Mouse (Mus musculus): ENCODE results near the gene Cryzl2. TPM values are rescaled to one million over a fixed set of nuclear protein-coding genes. Genes with fewer than 3 reads are reported as not detected.

The Cryzl2 gene
- polyA plus RNA-seq, 2 experiments = 6.5 to 8.1 TPM

DNA sequence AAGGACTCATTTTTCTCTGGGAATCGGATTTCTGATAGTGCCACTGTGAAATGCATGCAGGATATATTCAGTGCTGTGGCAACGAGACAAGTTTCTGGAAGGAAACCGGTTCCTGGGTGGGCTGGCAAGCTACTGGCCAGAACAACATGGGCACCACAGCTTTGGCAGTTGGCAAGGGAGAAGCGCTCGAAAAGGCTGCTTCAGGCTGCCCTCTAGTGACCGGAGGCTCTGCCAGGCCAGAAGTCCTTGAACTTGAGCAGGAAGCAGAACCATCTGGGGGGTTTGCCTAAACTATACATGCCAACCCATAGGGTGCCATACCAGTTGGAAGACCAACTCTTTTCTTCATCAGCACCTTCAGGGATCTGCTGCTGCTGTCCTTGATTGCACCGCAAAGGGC is 12.1 kb upstream of the Cryzl2 start:
- Histone ChIP-seq H3K4me3 (ENCODE audit: insufficient read depth in 1 of 2, low read depth in 2 of 2, low read length in 2 of 2) (no peak overlapping the region), H3K27ac (no peak overlapping the region), H3K27me3 (ENCODE audit: control insufficient read depth, insufficient read depth, low read length) (no peaks in the 10 kb centered on the region), H3K9ac (replicated peaks) (no peak overlapping the region), H3K9me3 (ENCODE audit: control insufficient read depth, low read length) (no peaks in the 10 kb centered on the region), H3K4me2 (ENCODE audit: low read depth) (no peak overlapping the region), H3K4me1 (replicated peaks; ENCODE audit: control insufficient read depth in 2 of 2, insufficient read depth in 2 of 2, low read length in 1 of 2) (peaks cover 0 to 17% of the 10 kb centered on the region in 2 experiments; a peak in 2 of 4 replicates), H3K36me3 (replicated peaks; ENCODE audit: control insufficient read depth, insufficient read depth, low read depth) (no peaks in the 10 kb centered on the region)
- ATAC-seq (ENCODE audit: insufficient read depth) = no peak
- TF ChIP-seq CTCF (IDR thresholded peaks at IDR 0.05; ENCODE audit: low read depth) (peak; percentile 57), EP300 (IDR thresholded peaks at IDR 0.05; ENCODE audit: low read depth) (no peak)
- DNase-seq (ENCODE audit: low read depth in 3 of 3, low spot score in 3 of 3) = no peak
- WGBS (ENCODE audit: insufficient replicate concordance) = 41% methylated on average over 7 of the region's 7 CpGs

DNA sequence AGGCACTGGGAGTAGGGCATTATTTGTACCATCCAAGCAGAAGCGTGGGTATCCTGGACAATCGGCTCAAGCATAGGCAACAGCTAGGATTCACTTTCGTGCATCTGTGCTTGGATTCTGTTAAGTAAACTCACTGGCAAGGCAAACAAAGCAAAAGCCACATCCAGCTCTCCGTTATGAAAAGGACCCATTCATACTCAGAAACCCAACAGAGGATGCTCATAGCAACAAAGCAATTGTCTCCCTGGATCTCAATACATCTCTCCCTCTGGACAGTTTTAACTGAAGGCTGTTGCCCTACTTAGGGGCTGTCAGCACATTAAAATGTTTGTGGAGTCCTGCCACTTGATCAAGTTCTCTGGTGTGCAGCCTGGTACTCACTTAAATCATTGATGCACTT is 11.2 kb upstream of the Cryzl2 start:
- DNase-seq (ENCODE audit: low read depth in 3 of 3, low spot score in 3 of 3) (no peak), ATAC-seq (ENCODE audit: insufficient read depth) (no peak)
- Histone ChIP-seq H3K9ac (replicated peaks) (no peak overlapping the region), H3K4me3 (ENCODE audit: insufficient read depth in 1 of 2, low read depth in 2 of 2, low read length in 2 of 2) (no peak overlapping the region), H3K27me3 (ENCODE audit: control insufficient read depth, insufficient read depth, low read length) (no peaks in the 10 kb centered on the region), H3K27ac (no peak overlapping the region), H3K36me3 (replicated peaks; ENCODE audit: control insufficient read depth, insufficient read depth, low read depth) (no peaks in the 10 kb centered on the region), H3K4me1 (replicated peaks; ENCODE audit: control insufficient read depth in 2 of 2, insufficient read depth in 2 of 2, low read length in 1 of 2) (peaks cover 0 to 17% of the 10 kb centered on the region in 2 experiments; a peak in 2 of 4 replicates), H3K4me2 (ENCODE audit: low read depth) (no peak overlapping the region), H3K9me3 (ENCODE audit: control insufficient read depth, low read length) (no peaks in the 10 kb centered on the region)
- TF ChIP-seq EP300 (IDR thresholded peaks at IDR 0.05; ENCODE audit: low read depth) (no peak), CTCF (IDR thresholded peaks at IDR 0.05; ENCODE audit: low read depth) (no peak)
- WGBS (ENCODE audit: insufficient replicate concordance) = 55% methylated on average over 4 of the region's 4 CpGs

DNA sequence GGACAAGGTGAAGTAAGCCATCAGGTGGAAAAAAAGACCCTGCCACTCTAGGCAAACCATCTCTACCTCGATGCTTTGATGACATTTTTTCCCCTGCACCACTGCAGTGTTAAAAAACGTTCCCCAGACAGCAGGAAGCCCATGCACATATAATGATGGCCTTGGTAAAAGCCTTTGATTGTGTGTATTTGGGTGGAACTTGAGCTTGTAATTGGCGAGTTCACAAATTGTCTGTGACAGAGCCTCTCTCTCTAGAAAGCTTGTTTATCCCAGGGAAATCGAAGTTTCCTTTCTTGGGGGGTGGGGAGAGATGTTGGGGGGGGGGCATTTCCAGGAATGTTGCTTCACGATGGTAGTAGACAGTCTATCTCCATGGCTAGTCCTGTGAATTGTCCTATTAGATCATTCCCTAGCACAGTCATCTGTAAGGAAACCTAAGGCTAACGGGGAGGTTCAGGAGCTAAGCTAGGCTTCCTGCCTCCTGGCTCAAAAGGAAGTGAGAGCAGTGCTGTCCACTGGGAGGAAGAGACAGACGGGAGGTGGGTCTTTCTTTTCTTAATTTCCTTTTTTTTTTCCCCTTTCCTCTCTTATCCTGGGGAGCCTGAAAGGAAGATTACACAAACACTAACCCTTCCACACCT is 10.1 kb upstream of the Cryzl2 start:
- Histone ChIP-seq H3K4me2 (ENCODE audit: low read depth) (no peak overlapping the region), H3K9me3 (ENCODE audit: control insufficient read depth, low read length) (no peaks in the 10 kb centered on the region), H3K4me3 (ENCODE audit: insufficient read depth in 1 of 2, low read depth in 2 of 2, low read length in 2 of 2) (no peak overlapping the region), H3K27ac (no peak overlapping the region), H3K4me1 (replicated peaks; ENCODE audit: control insufficient read depth in 2 of 2, insufficient read depth in 2 of 2, low read length in 1 of 2) (peaks cover 0 to 15% of the 10 kb centered on the region in 2 experiments; a peak in 2 of 4 replicates), H3K27me3 (ENCODE audit: control insufficient read depth, insufficient read depth, low read length) (no peaks in the 10 kb centered on the region), H3K9ac (replicated peaks) (no peak overlapping the region), H3K36me3 (replicated peaks; ENCODE audit: control insufficient read depth, insufficient read depth, low read depth) (no peaks in the 10 kb centered on the region)
- TF ChIP-seq EP300 (IDR thresholded peaks at IDR 0.05; ENCODE audit: low read depth) = no peak
- TF ChIP-seq CTCF (IDR thresholded peaks at IDR 0.05; ENCODE audit: low read depth) = no peak
- no peak for ATAC-seq (ENCODE audit: insufficient read depth)
- DNase-seq (ENCODE audit: low read depth in 3 of 3, low spot score in 3 of 3) = no peak
- WGBS (ENCODE audit: insufficient replicate concordance) = 24% methylated on average over 7 of the region's 7 CpGs

DNA sequence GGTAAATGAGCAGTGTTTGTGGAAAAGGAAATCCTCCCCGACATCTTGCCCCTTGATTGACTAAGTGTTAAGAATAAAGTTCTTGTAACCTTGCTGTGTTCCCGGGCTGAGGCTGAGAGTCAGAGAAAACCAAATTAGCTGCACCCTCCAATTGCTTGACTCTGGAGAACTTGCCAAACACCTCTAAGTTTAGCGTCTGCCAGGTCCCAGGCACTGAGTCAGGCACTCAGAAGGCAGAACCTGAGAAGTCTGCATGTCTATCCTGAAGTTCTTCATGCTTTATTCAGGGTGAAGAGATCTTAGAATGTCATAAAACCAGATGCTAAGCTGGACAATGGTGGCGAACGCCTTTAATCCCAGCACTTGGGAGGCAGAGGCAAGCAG is 9.6 kb upstream of the Cryzl2 start:
- WGBS (ENCODE audit: insufficient replicate concordance) = 37% methylated on average over 5 of the region's 5 CpGs
- Histone ChIP-seq H3K4me3 (ENCODE audit: insufficient read depth in 1 of 2, low read depth in 2 of 2, low read length in 2 of 2) (no peak overlapping the region), H3K9me3 (ENCODE audit: control insufficient read depth, low read length) (no peaks in the 10 kb centered on the region), H3K4me2 (ENCODE audit: low read depth) (no peak overlapping the region), H3K27ac (no peak overlapping the region), H3K4me1 (replicated peaks; ENCODE audit: control insufficient read depth in 2 of 2, insufficient read depth in 2 of 2, low read length in 1 of 2) (peaks cover 0 to 15% of the 10 kb centered on the region in 2 experiments; a peak in 2 of 4 replicates), H3K36me3 (replicated peaks; ENCODE audit: control insufficient read depth, insufficient read depth, low read depth) (no peaks in the 10 kb centered on the region), H3K27me3 (ENCODE audit: control insufficient read depth, insufficient read depth, low read length) (no peaks in the 10 kb centered on the region), H3K9ac (replicated peaks) (no peak overlapping the region)
- DNase-seq (ENCODE audit: low read depth in 3 of 3, low spot score in 3 of 3) = no peak
- TF ChIP-seq EP300 (IDR thresholded peaks at IDR 0.05; ENCODE audit: low read depth) (no peak), CTCF (IDR thresholded peaks at IDR 0.05; ENCODE audit: low read depth) (no peak)
- ATAC-seq (ENCODE audit: insufficient read depth) = no peak

DNA sequence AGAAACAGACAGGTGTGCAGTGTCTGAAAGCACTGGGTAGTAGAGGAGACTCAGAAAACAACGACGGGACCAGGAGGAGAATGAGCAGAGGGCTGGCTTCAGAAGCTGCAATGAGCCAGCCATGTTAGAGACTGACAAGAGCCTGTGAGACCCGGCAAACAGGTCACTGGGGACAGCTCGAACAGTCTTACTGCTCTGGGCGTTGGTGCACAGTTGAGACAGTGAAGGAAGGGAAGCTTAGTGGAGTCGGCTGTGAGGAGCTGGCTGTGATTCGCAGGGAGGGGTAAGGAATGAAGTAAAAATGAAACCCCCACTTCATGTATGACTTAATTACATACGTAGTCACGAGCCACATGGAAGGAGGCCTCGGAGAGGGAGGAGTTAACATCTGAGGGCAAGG is 8.8 kb upstream of the Cryzl2 start:
- 12% methylated on average over 10 of the region's 10 CpGs for WGBS (ENCODE audit: insufficient replicate concordance)
- Histone ChIP-seq H3K27ac (no peak overlapping the region), H3K9me3 (ENCODE audit: control insufficient read depth, low read length) (no peaks in the 10 kb centered on the region), H3K4me1 (replicated peaks; ENCODE audit: control insufficient read depth in 2 of 2, insufficient read depth in 2 of 2, low read length in 1 of 2) (peaks cover 0 to 13% of the 10 kb centered on the region in 2 experiments; a peak in 2 of 4 replicates), H3K9ac (replicated peaks) (no peak overlapping the region), H3K36me3 (replicated peaks; ENCODE audit: control insufficient read depth, insufficient read depth, low read depth) (no peaks in the 10 kb centered on the region), H3K4me3 (ENCODE audit: insufficient read depth in 1 of 2, low read depth in 2 of 2, low read length in 2 of 2) (peak overlapping the region in 1 of 2 experiments; percentile 14; a peak in 2 of 4 replicates), H3K27me3 (ENCODE audit: control insufficient read depth, insufficient read depth, low read length) (no peaks in the 10 kb centered on the region), H3K4me2 (ENCODE audit: low read depth) (peak overlapping the region; percentile 53)
- ATAC-seq (ENCODE audit: insufficient read depth) = no peak
- no peak for TF ChIP-seq EP300 (IDR thresholded peaks at IDR 0.05; ENCODE audit: low read depth)
- no peak for TF ChIP-seq CTCF (IDR thresholded peaks at IDR 0.05; ENCODE audit: low read depth)
- no peak for DNase-seq (ENCODE audit: low read depth in 3 of 3, low spot score in 3 of 3)
